Mouse (Mus musculus) spleen, adult 2 months (tissue): Measurements from ENCODE around the gene Nav2.

Experiments used
- CTCF ChIP-seq: fragments of 200-500 bp; IDR thresholded peaks from 2 replicates; pipeline ENCODE4 v1.5.1; 2011; ENCODE audit warnings: mild to moderate bottlenecking, inconsistent platforms; ENCODE audit not compliant: insufficient read depth, insufficient read length, insufficient replicate concordance; ENCODE audit errors: extremely low read depth
- POLR2A ChIP-seq: fragments of 200-500 bp; IDR thresholded peaks from 2 replicates; pipeline ENCODE4 v1.6.1; 2011; ENCODE audit warnings: low read depth, low read length, inconsistent platforms

GRCm38 (mm10) chr7:49415131-49415530 is 506.6 kb downstream of the Nav2 start:
- TF ChIP-seq CTCF (no peak), POLR2A (no peak)
